Mouse (Mus musculus) limb, embryonic 15.5 days (tissue): ENCODE data around the gene Sv2b. TPM values are rescaled to one million over a fixed set of nuclear protein-coding genes. Genes with fewer than 3 reads are reported as not detected.

ENCODE experiments used
- ATAC-seq: fragments of 200-750 bp; cut with Nextera tagmentation; 2 replicates; pipeline ENCODE4 v1.8.0; 2017; ENCODE audit warnings: low read depth, moderate TSS enrichment; ENCODE audit not compliant: insufficient number of reproducible peaks, low FRiP score, low TSS enrichment
- H3K27ac ChIP-seq: fragments of 300-500 bp; sonication (generic); 2 replicates; pipeline ENCODE4 v1.5.1; 2015; ENCODE audit warnings: moderate library complexity, mild to moderate bottlenecking, inconsistent platforms
- H3K27me3 ChIP-seq: fragments of 300-500 bp; sonication (generic); 2 replicates; pipeline ENCODE4 v1.6.1; 2015; ENCODE audit warnings: inconsistent platforms
- H3K36me3 ChIP-seq: fragments of 300-500 bp; sonication (generic); 2 replicates; pipeline ENCODE4 v1.6.1; 2015; ENCODE audit warnings: inconsistent platforms
- H3K4me1 ChIP-seq: fragments of 300-500 bp; sonication (generic); 2 replicates; pipeline ENCODE4 v1.6.1; 2015; ENCODE audit warnings: inconsistent platforms
- H3K4me2 ChIP-seq: fragments of 300-500 bp; sonication (generic); 2 replicates; pipeline ENCODE4 v1.6.1; 2015; ENCODE audit warnings: mild to moderate bottlenecking, inconsistent platforms
- H3K4me3 ChIP-seq: fragments of 300-500 bp; sonication (generic); 2 replicates; pipeline ENCODE4 v1.5.1; 2015; ENCODE audit warnings: mild to moderate bottlenecking, inconsistent platforms
- H3K9ac ChIP-seq: fragments of 300-500 bp; sonication (generic); 2 replicates; pipeline ENCODE4 v1.6.1; 2015; ENCODE audit warnings: inconsistent platforms
- H3K9me3 ChIP-seq: fragments of 300-500 bp; sonication (generic); 2 replicates; pipeline ENCODE4 v1.6.1; 2016; ENCODE audit warnings: inconsistent platforms
- WGBS: fragments of 180-500 bp; shearing (Covaris S2); methylation state at CpG from one replicate; pipeline ENCODE4 v1.1.7; 2015; 5-methylcytosine and 5-hydroxymethylcytosine counted together
- polyA plus RNA-seq: library from polyadenylated mRNA; unstranded; fragments of >200 nt; fragmentation: Nextera tagmentation; extraction: Ambion mirVana; gene quantifications from 2 replicates; pipeline ENCODE4 v1.2.1, GENCODE M21; 2015

Gene Sv2b
- polyA plus RNA-seq, 1 experiment from 2014 or later: 2.6 TPM

DNA sequence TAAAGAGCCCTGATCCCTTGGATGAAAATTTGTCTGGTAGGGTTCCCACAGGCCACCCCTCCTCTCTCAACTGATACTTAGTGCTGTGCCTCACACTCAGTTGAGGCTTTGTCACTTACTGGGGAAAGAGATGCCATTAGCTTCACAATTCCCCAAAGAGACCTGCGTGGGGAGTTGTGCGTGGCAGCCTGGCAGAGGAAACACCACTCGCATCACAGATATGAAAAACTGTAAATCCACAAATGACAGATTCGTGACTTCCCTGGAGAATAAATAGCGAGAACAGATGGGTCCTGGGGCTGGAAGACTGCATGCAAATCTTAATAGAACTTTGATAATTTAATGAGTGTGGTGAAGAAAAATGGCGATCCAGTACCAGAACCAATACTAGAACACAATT, 21.8 kb downstream of the Sv2b start:
- Histone ChIP-seq H3K4me1 (no peaks in the 10 kb centered on the region), H3K4me2 (no peak overlapping the region), H3K36me3 (no peaks in the 10 kb centered on the region), H3K9me3 (no peaks in the 10 kb centered on the region), H3K27ac (no peak overlapping the region), H3K9ac (no peak overlapping the region), H3K4me3 (no peak overlapping the region), H3K27me3 (no peaks in the 10 kb centered on the region)
- no peak for ATAC-seq
- WGBS: 78% methylated on average over 6 of the region's 6 CpGs

DNA sequence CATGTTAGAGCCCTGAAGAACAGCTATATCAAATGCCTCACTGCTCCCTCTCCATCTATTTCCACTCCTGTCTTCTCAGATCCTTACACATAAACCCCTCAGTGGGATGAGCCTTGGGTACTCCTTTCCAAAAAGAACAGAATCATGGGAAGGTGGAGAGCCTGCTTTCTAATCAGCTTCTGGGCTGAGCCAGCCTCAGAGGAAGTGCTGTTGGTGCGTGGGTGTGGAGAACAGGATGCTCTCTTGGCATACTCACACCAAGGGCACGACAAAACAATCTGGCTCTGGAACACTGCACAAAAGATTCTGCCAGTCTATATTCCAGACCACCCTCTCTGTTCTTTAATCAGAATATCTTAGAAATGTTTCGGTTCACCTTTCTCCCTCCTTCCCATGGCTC, 26.1 kb downstream of the Sv2b start:
- Histone ChIP-seq H3K27ac (no peak overlapping the region), H3K9me3 (no peaks in the 10 kb centered on the region), H3K27me3 (no peaks in the 10 kb centered on the region), H3K4me1 (no peaks in the 10 kb centered on the region), H3K4me3 (no peak overlapping the region), H3K4me2 (no peak overlapping the region), H3K9ac (no peak overlapping the region), H3K36me3 (no peaks in the 10 kb centered on the region)
- ATAC-seq: no peak
- 68% methylated on average over 3 of the region's 3 CpGs for WGBS

DNA sequence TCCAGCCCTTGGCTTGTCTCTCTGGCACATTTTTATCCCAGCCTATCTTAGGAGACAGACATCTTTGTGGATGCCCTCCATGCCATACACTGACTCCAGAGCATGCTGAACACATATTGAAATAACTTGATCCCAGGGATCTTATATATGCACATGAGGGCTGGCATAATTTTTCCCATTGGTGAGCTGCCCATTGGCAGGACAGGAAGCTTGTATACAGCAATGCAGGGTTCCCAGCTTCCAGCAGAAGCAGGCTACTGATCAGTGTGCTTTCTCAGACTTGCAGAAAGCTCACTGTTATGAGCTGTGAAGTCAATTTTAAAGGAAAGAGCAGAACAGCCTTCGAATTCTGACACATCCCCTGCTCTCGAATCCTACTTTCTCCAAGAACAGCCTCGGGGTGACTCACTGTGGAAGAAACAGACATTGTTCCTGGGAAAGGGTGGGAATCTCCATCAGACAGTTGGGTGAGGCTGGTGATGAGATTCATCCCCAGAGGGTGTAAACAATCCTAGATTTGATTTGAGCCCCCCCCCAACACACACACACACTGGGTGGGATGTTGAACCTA, 26.9 kb downstream of the Sv2b start:
- H3K27me3 ChIP-seq: no peaks in the 10 kb centered on the region
- no peak overlapping the region for H3K9ac ChIP-seq
- 62% methylated on average over 3 of the region's 3 CpGs for WGBS
- H3K36me3 ChIP-seq: no peaks in the 10 kb centered on the region
- H3K4me2 ChIP-seq: no peak overlapping the region
- no peaks in the 10 kb centered on the region for H3K9me3 ChIP-seq
- H3K4me3 ChIP-seq: no peak overlapping the region
- no peak overlapping the region for H3K27ac ChIP-seq
- no peaks in the 10 kb centered on the region for H3K4me1 ChIP-seq
- ATAC-seq: no peak

DNA sequence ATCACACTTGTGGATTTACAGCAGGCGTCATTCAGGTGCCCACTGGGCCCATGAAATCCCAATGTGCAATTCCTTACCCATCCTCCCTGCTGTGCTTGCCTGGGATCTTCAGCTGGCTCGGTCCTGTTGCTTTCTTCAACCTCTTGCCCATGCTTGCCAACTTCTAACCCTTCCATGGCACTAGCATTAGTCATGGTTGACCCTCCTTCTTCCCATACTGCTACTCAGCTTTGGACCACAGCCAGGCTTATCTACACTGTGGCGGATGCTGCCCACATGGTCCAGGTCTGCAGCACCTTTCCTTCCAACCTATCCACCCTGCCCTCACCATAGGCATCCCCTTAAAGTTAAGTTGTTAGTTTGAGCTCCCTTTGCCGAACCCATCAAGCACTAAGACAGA, 28.0 kb downstream of the Sv2b start:
- Histone ChIP-seq H3K4me3 (no peak overlapping the region), H3K36me3 (no peaks in the 10 kb centered on the region), H3K9ac (no peak overlapping the region), H3K4me1 (no peaks in the 10 kb centered on the region), H3K4me2 (no peak overlapping the region), H3K9me3 (no peaks in the 10 kb centered on the region), H3K27ac (no peak overlapping the region), H3K27me3 (no peaks in the 10 kb centered on the region)
- ATAC-seq: no peak
- WGBS: 78% methylated on average over 4 of the region's 4 CpGs

DNA sequence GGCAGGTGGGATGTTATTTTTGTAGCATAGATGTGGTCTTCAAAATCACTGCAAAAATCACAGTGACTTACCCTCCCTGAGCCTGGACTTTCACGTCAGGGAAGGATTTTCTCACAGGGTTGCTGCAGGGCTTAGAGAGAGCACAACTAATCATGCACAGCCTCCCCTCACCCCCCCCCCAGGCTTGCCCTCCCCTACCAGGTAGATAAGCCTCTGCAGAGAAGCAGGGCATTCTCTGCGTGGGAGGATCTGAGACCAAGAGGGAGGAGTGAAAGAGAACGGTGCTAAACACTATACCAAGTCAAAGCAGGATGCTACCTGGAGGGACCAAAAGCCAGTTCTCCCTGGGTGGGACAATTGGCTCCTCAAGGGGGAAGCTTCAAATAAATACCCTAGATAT, 31.2 kb downstream of the Sv2b start:
- 15% methylated on average over 3 of the region's 3 CpGs for WGBS
- Histone ChIP-seq H3K4me3 (no peak overlapping the region), H3K4me2 (no peak overlapping the region), H3K9ac (no peak overlapping the region), H3K4me1 (no peaks in the 10 kb centered on the region), H3K27ac (no peak overlapping the region), H3K9me3 (no peaks in the 10 kb centered on the region), H3K36me3 (no peaks in the 10 kb centered on the region), H3K27me3 (no peaks in the 10 kb centered on the region)
- ATAC-seq: no peak

DNA sequence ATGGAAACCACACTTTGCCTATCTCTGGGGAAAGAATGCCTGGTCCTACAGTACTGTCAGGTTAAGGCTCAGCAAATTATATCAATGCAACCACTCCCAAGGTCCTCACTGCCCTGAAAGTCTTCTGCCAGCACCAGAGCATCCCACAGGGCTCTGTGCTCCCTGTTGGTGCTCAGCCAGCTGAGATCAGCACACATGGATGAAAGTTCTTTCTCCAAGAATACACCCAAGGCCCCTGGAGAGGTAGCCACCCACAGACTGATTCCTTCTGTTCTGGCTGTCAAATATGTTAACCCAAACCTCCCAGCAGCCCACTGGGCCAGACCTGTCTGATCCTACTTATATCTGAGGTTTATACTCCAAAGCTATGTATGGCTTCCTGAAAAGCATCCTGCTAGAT, 32.3 kb downstream of the Sv2b start:
- no peaks in the 10 kb centered on the region for H3K27me3 ChIP-seq
- no peak for ATAC-seq

DNA sequence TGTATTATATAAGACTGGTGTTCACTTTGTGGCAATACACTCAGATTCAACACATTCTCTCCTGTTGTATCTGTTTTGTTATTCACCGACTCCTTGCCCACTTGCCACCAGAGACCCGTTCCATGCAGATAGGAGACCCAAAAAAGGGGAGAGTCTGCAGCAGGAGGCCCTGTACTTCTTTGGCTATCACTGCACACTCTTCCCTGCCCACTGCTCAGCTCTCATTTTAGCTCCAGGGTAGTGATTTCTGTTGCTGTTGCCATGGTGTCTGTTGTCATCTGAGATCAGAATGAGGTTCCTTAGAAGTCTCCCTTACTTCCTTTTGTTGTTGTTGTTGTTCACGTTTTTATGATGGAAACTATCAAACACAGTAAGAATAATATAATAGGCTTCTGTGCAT, 34.5 kb downstream of the Sv2b start:
- ATAC-seq: no peak
- 69% methylated on average over 3 of the region's 3 CpGs for WGBS
- Histone ChIP-seq H3K9ac (no peak overlapping the region), H3K36me3 (no peaks in the 10 kb centered on the region), H3K27ac (no peak overlapping the region), H3K27me3 (no peaks in the 10 kb centered on the region), H3K4me2 (no peak overlapping the region), H3K4me3 (no peak overlapping the region), H3K9me3 (no peaks in the 10 kb centered on the region), H3K4me1 (no peaks in the 10 kb centered on the region)

More for the DNA sequence above, 32.3 kb downstream of the Sv2b start:
- H3K36me3 ChIP-seq: no peaks in the 10 kb centered on the region
- H3K27ac ChIP-seq: no peak overlapping the region
- no peak overlapping the region for H3K4me2 ChIP-seq
- no peak overlapping the region for H3K4me3 ChIP-seq
- no peaks in the 10 kb centered on the region for H3K4me1 ChIP-seq
- H3K9ac ChIP-seq: no peak overlapping the region
- no peaks in the 10 kb centered on the region for H3K9me3 ChIP-seq

DNA sequence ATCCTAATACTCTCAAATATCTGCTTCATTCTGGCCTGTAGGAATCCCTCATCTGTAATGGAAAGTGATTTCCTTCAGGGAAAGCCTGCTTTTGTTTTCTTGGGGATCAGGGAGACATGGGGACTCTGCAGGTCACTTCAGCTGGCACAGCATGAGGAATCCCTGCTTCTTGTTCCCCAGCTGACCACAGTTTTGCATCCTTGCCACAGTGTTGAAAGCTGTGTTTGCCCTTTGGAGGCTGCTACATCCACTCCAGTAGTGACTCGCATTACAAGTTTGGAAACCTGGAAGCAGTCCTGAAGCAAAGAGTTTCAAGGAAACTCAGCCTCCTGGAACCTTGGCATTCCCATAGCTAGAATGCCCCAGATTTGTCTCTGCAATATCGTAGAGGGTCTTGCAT, 35.4 kb downstream of the Sv2b start:
- WGBS: 80% methylated on average over 2 of the region's 2 CpGs
- H3K4me2 ChIP-seq: no peak overlapping the region

DNA sequence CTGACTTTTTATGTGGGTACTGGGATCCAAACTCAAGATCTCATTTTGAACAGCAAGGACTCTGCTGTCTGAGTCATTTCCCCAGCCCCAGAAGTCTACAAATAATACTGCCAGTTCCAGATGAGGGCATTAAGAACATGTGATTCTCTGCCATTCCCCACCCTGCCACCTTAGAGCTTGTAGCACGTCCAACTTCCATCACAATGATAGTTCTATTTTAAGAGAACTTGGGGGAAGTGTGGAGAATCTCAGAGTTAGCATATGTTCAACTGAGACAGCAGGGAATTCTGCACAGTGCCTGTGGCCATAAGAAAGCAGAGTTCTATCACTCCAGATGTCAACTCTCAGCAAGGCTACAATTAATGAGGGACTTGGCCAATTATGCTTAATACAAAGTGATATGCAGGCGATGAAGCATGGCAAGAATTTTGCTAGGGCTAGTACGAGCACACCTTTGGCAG, 37.1 kb downstream of the Sv2b start:
- H3K4me3 ChIP-seq: no peak overlapping the region
- H3K4me1 ChIP-seq: no peaks in the 10 kb centered on the region
- no peak overlapping the region for H3K9ac ChIP-seq
- no peak overlapping the region for H3K4me2 ChIP-seq
- no peak for ATAC-seq
- 42% methylated on average over 3 of the region's 3 CpGs for WGBS
- H3K36me3 ChIP-seq: no peaks in the 10 kb centered on the region
- H3K27ac ChIP-seq: no peak overlapping the region
- no peaks in the 10 kb centered on the region for H3K9me3 ChIP-seq
- no peaks in the 10 kb centered on the region for H3K27me3 ChIP-seq

More for the DNA sequence above, 35.4 kb downstream of the Sv2b start:
- H3K36me3 ChIP-seq: no peaks in the 10 kb centered on the region
- no peak overlapping the region for H3K9ac ChIP-seq
- H3K27me3 ChIP-seq: no peaks in the 10 kb centered on the region
- no peaks in the 10 kb centered on the region for H3K4me1 ChIP-seq
- H3K4me3 ChIP-seq: no peak overlapping the region
- ATAC-seq: no peak
- no peak overlapping the region for H3K27ac ChIP-seq
- H3K9me3 ChIP-seq: no peaks in the 10 kb centered on the region

DNA sequence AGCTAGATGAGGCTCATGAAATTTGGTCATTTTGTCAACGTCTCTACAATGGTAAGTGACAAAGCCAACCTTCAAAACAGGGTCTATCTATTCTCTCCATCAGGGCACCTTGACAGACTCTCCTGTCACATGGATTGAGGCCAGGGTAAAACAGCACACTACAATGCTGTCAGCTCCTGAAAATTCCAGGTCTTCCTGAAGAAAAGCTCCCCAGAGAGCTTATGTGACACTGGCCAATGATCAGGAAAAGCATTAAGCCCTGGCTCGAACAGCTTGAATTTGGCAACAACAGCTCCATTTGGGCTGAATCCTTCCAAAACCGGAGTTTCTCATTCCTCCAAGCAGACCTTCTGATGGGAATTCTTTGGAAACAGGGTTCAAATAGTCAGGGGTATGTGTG, 37.8 kb downstream of the Sv2b start:
- no peak for ATAC-seq
- 79% methylated on average over 3 of the region's 3 CpGs for WGBS
- no peaks in the 10 kb centered on the region for H3K9me3 ChIP-seq

DNA sequence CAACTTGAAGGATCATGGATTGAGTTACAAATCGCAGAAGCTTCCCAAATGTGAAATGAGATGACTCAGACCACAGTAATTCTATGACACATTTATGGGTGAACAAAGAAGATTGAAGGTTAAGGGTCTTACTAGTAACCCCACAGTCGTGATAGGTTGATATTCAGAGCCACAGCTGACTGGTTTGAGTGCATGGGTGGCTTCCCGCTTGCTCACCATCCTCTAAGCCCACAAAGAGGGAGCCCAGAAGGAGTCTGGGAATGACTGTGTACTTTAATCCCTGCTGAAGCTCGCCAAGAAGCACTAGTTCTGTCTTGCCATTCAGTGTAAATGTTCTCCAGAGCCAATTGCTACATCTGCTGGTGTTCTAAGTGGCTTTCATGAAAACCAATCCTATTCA, 41.8 kb downstream of the Sv2b start:
- Histone ChIP-seq H3K9ac (no peak overlapping the region), H3K4me2 (no peak overlapping the region), H3K27ac (no peak overlapping the region), H3K36me3 (no peaks in the 10 kb centered on the region), H3K27me3 (no peaks in the 10 kb centered on the region), H3K4me1 (no peaks in the 10 kb centered on the region), H3K4me3 (no peak overlapping the region), H3K9me3 (no peaks in the 10 kb centered on the region)
- 70% methylated on average over 4 of the region's 4 CpGs for WGBS
- ATAC-seq: no peak

More for the DNA sequence above, 37.8 kb downstream of the Sv2b start:
- Histone ChIP-seq H3K4me2 (no peak overlapping the region), H3K4me3 (no peak overlapping the region), H3K9ac (no peak overlapping the region), H3K4me1 (no peaks in the 10 kb centered on the region), H3K36me3 (no peaks in the 10 kb centered on the region), H3K27ac (no peak overlapping the region), H3K27me3 (no peaks in the 10 kb centered on the region)

DNA sequence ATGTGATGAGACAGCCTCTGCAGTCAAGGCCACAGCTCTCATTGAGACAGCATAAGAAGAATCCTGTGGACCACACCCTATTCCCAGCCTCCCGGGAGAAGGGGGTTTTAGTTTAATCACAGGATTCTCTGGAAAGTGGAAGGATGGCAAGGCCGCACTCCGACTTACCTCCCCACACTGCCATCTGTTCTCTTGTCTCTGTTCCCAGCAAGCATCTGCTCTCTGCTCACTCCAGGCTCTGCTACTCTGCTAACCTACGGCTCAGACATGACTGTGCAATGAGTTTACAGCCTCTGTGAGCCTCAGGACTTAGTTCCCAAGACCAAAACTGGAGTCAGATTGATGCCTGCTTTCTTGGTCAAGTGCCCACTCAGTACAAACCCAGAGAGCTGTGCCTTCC, 43.8 kb downstream of the Sv2b start:
- H3K36me3 ChIP-seq: no peaks in the 10 kb centered on the region
- H3K4me3 ChIP-seq: no peak overlapping the region
- no peaks in the 10 kb centered on the region for H3K4me1 ChIP-seq
- H3K27ac ChIP-seq: no peak overlapping the region
- H3K9ac ChIP-seq: no peak overlapping the region
- no peak for ATAC-seq
- H3K4me2 ChIP-seq: no peak overlapping the region
- WGBS: 63% methylated on average over 4 of the region's 4 CpGs
- H3K9me3 ChIP-seq: no peaks in the 10 kb centered on the region
- H3K27me3 ChIP-seq: no peaks in the 10 kb centered on the region

DNA sequence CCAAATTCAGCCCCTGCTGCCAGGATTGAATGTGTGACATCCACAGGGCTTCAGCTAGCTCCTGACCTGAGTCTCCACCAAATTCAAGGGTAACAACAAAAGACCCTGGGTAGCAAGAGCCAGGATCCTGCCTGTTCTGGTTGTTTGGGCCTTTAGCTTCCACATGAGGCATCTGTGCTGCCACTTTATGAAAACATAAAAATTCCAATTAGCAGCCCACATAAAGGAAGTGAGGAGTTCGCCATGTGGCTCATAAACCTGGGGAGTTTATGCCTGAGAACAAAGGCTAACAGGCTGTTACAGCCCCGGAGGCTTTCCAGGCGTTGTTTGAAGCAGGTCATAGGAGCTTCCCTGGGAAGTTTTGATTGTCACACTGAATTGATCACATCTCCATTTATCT, 49.1 kb downstream of the Sv2b start:
- H3K9me3 ChIP-seq: no peaks in the 10 kb centered on the region
- no peak overlapping the region for H3K4me2 ChIP-seq
- H3K9ac ChIP-seq: no peak overlapping the region
- no peak overlapping the region for H3K4me3 ChIP-seq
- WGBS: 17% methylated on average over 3 of the region's 3 CpGs
- H3K36me3 ChIP-seq: no peaks in the 10 kb centered on the region
- no peaks in the 10 kb centered on the region for H3K27me3 ChIP-seq
- ATAC-seq: no peak
- no peak overlapping the region for H3K27ac ChIP-seq
- H3K4me1 ChIP-seq: no peaks in the 10 kb centered on the region
